Mouse (Mus musculus): ENCODE results near the gene Ublcp1.
"Not testable (repeated sequence)": the region's sequence is repeated elsewhere in the genome, so short reads cannot be mapped to it uniquely, and the experiment has no call there.

Ublcp1 gene

GRCm38 (mm10) chr11:44494643-44495323 is 24.5 kb upstream of the Ublcp1 start:
- DNase-seq (ENCODE audit: low spot score), result no peak

- no peak for DNase-seq (ENCODE audit: low spot score)
Measured at GRCm38 (mm10) chr11:44489117-44489516, 18.8 kb upstream of the Ublcp1 start.

- DNase-seq (ENCODE audit: low spot score), result no peak
Measured at GRCm38 (mm10) chr11:44485089-44485736, 14.9 kb upstream of the Ublcp1 start.

GRCm38 (mm10) chr11:44480246-44480645 is 9.9 kb upstream of the Ublcp1 start:
- DNase-seq (ENCODE audit: low spot score), result no peak

- no peak for DNase-seq (ENCODE audit: low spot score)
Measured at GRCm38 (mm10) chr11:44478382-44478781, 8.1 kb upstream of the Ublcp1 start.

GRCm38 (mm10) chr11:44476445-44476844 is 6.1 kb upstream of the Ublcp1 start:
- no peak for DNase-seq (ENCODE audit: low spot score)

- DNase-seq (ENCODE audit: low spot score), result no peak
Measured at GRCm38 (mm10) chr11:44475467-44475866, 5.2 kb upstream of the Ublcp1 start.

GRCm38 (mm10) chr11:44471337-44471995 is 1.2 kb upstream of the Ublcp1 start:
- DNase-seq (ENCODE audit: low spot score), result peak; percentile 21

- DNase-seq (ENCODE audit: low spot score), result peak; percentile 37
Measured at GRCm38 (mm10) chr11:44469646-44470431, 459 bp downstream of the Ublcp1 start.

GRCm38 (mm10) chr11:44468306-44468790 is 1.9 kb downstream of the Ublcp1 start:
- DNase-seq (ENCODE audit: low spot score), result no peak

- no peak for DNase-seq (ENCODE audit: low spot score)
Measured at GRCm38 (mm10) chr11:44466949-44467442, 3.3 kb downstream of the Ublcp1 start.

- DNase-seq (ENCODE audit: low spot score), result no peak
Measured at GRCm38 (mm10) chr11:44461493-44461892, 8.8 kb downstream of the Ublcp1 start.

- peak; percentile 65 for DNase-seq (ENCODE audit: low spot score)
Measured at GRCm38 (mm10) chr11:44453423-44453822, 16.9 kb downstream of the Ublcp1 start.

- not testable (repeated sequence) for DNase-seq (ENCODE audit: low spot score)
Measured at GRCm38 (mm10) chr11:44452016-44452415, 18.3 kb downstream of the Ublcp1 start.

GRCm38 (mm10) chr11:44451046-44451445 is 19.3 kb downstream of the Ublcp1 start:
- no peak for DNase-seq (ENCODE audit: low spot score)

- no peak for DNase-seq (ENCODE audit: low spot score)
Measured at GRCm38 (mm10) chr11:44437786-44438185, 32.5 kb downstream of the Ublcp1 start.

- DNase-seq (ENCODE audit: low spot score), result no peak
Measured at GRCm38 (mm10) chr11:44430036-44430435, 40.3 kb downstream of the Ublcp1 start.

GRCm38 (mm10) chr11:44427951-44428350 is 42.3 kb downstream of the Ublcp1 start:
- DNase-seq (ENCODE audit: low spot score), result no peak

- no peak for DNase-seq (ENCODE audit: low spot score)
Measured at GRCm38 (mm10) chr11:44425626-44426025, 44.7 kb downstream of the Ublcp1 start.

GRCm38 (mm10) chr11:44425006-44425405 is 45.3 kb downstream of the Ublcp1 start:
- DNase-seq (ENCODE audit: low spot score), result no peak

- DNase-seq (ENCODE audit: low spot score), result no peak
Measured at GRCm38 (mm10) chr11:44423955-44424354, 46.3 kb downstream of the Ublcp1 start.

GRCm38 (mm10) chr11:44423261-44423660 is 47.0 kb downstream of the Ublcp1 start:
- no peak for DNase-seq (ENCODE audit: low spot score)
